Mouse (Mus musculus) CH12.LX (cell line): ENCODE measurements around the gene Nrxn3.

ENCODE experiments used
- CTCF ChIP-seq, 2 experiments: IDR thresholded peaks in 1 of 2; conservative IDR thresholded peaks in 1 of 2; 2 replicates each; pipeline ENCODE4 v1.5.1; 2011 to 2012; ENCODE audit warnings: low read depth in 2 of 2, low read length in 2 of 2, improper control_type of control experiment in 1 of 2, inconsistent platforms in 1 of 2, mild to moderate bottlenecking in 1 of 2, moderate library complexity in 1 of 2
- E2F4 ChIP-seq: IDR thresholded peaks from 2 replicates; pipeline ENCODE4 v1.6.1; 2011; ENCODE audit warnings: low read depth, low read length, improper control_type of control experiment; ENCODE audit not compliant: insufficient replicate concordance
- EP300 ChIP-seq: IDR thresholded peaks from 2 replicates; pipeline ENCODE4 v1.6.1; 2011; ENCODE audit warnings: low read length, improper control_type of control experiment
- MAX ChIP-seq: IDR thresholded peaks from 2 replicates; pipeline ENCODE4 v1.6.1; 2011; ENCODE audit warnings: low read length, improper control_type of control experiment
- MAZ ChIP-seq: IDR thresholded peaks from 2 replicates; pipeline ENCODE4 v1.6.1; 2012; ENCODE audit warnings: low read depth, mild to moderate bottlenecking, inconsistent platforms, low read length, improper control_type of control experiment, moderate library complexity
- POLR2A ChIP-seq: IDR thresholded peaks from 2 replicates; pipeline ENCODE4 v1.6.1; 2011; ENCODE audit warnings: low read depth, mild to moderate bottlenecking, improper control_type of control experiment, low read length
- POLR2AphosphoS2 ChIP-seq: IDR thresholded peaks from 2 replicates; pipeline ENCODE4 v1.6.1; 2011; ENCODE audit warnings: low read depth, low read length, improper control_type of control experiment
- ZNF384 ChIP-seq: IDR thresholded peaks from 2 replicates; pipeline ENCODE4 v1.6.1; 2012; ENCODE audit warnings: low read depth, low read length, improper control_type of control experiment, inconsistent platforms

DNA sequence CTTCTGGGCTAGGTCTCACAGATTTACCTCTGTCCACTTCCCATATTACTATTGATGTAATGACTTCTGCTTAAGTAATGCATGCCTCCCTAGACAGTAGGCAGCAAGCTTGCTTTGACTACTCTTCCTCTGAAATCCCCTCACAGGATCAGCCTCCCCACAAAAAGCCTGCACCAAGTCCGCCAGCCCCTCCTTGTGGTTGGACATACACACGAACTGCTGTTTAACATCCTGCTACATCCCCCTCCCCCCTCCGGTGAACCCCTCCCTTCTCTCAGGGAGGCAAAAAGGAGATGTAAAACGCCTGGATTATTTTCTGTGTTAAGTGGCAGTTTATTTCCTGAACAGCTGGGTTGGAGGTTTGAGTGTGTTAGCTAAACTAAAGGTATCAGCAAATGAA lies 749.2 kb downstream of the Nrxn3 start:
- TF ChIP-seq CTCF (conservative IDR thresholded peaks at IDR 0.05 in 1 of 2, IDR thresholded peaks at IDR 0.05 in 1 of 2; ENCODE audit: low read depth in 2 of 2, low read length in 2 of 2) (peak in 1 of 2 experiments; percentile 51; a peak in 2 of 4 replicates), ZNF384 (no peak), EP300 (peak; percentile 39), MAZ (peak; percentile 75), POLR2A (no peak), MAX (no peak), E2F4 (no peak), POLR2AphosphoS2 (no peak)
